Mouse (Mus musculus) neural tube, embryonic 11.5 days (tissue): ENCODE results near the gene Kcnab1. TPM values are rescaled to one million over a fixed set of nuclear protein-coding genes. Genes with fewer than 3 reads are reported as not detected.
A peak's percentile ranks its signal among the peaks of the same experiment; 100 is the strongest.

ENCODE experiments used
- ATAC-seq: fragments of 200-750 bp; cut with Nextera tagmentation; 2 replicates; pipeline ENCODE4 v1.8.0; 2017; ENCODE audit warnings: moderate number of reproducible peaks, mild to moderate bottlenecking, moderate TSS enrichment, moderate library complexity; ENCODE audit not compliant: insufficient read depth, low FRiP score, low TSS enrichment
- DNase-seq: peaks from one replicate; pipeline ENCODE4 v3.0.0-alpha.2; 2015; ENCODE audit warnings: low spot score
- H3K27ac ChIP-seq: fragments of 300-500 bp; sonication (generic); 2 replicates; pipeline ENCODE4 v1.5.1; 2014; ENCODE audit warnings: low read depth, mild to moderate bottlenecking, low read length
- H3K27me3 ChIP-seq: fragments of 300-500 bp; sonication (generic); 2 replicates; pipeline ENCODE4 v1.6.1; 2014; ENCODE audit warnings: mild to moderate bottlenecking, low read length, mixed read lengths; ENCODE audit not compliant: control insufficient read depth, insufficient read depth
- H3K36me3 ChIP-seq: fragments of 300-500 bp; sonication (generic); 2 replicates; pipeline ENCODE4 v1.6.1; 2014; ENCODE audit warnings: mild to moderate bottlenecking, low read length, moderate library complexity, mixed read lengths; ENCODE audit not compliant: control insufficient read depth, insufficient read depth
- H3K4me1 ChIP-seq: fragments of 300-500 bp; sonication (generic); 2 replicates; pipeline ENCODE4 v1.6.1; 2014; ENCODE audit warnings: low read length, mixed read lengths; ENCODE audit not compliant: control insufficient read depth, insufficient read depth
- H3K4me2 ChIP-seq: fragments of 300-500 bp; sonication (generic); 2 replicates; pipeline ENCODE4 v1.6.1; 2014; ENCODE audit warnings: low read depth, mild to moderate bottlenecking, moderate library complexity
- H3K4me3 ChIP-seq: fragments of 300-500 bp; sonication (generic); 2 replicates; pipeline ENCODE4 v1.5.1; 2014; ENCODE audit warnings: low read depth, low read length
- H3K9ac ChIP-seq: fragments of 300-500 bp; sonication (generic); 2 replicates; pipeline ENCODE4 v1.6.1; 2014; ENCODE audit warnings: mild to moderate bottlenecking, low read length
- H3K9me3 ChIP-seq: fragments of 300-500 bp; sonication (generic); 2 replicates; pipeline ENCODE4 v1.6.1; 2016; ENCODE audit warnings: low read length; ENCODE audit not compliant: control insufficient read depth
- WGBS: fragments of 180-500 bp; shearing (Covaris S2); extraction: QIAGEN DNeasy Blood & Tissue Kit; methylation state at CpG from one replicate; pipeline ENCODE4 v1.1.7; 2014; 5-methylcytosine and 5-hydroxymethylcytosine counted together
- polyA plus RNA-seq: library from polyadenylated mRNA; unstranded; fragments of >200 nt; fragmentation: Nextera tagmentation; extraction: Ambion mirVana; gene quantifications from 2 replicates; pipeline ENCODE4 v1.2.1, GENCODE M21; 2014

The Kcnab1 gene
- polyA plus RNA-seq, 1 experiment from 2014 or later = 7.7 TPM

DNA sequence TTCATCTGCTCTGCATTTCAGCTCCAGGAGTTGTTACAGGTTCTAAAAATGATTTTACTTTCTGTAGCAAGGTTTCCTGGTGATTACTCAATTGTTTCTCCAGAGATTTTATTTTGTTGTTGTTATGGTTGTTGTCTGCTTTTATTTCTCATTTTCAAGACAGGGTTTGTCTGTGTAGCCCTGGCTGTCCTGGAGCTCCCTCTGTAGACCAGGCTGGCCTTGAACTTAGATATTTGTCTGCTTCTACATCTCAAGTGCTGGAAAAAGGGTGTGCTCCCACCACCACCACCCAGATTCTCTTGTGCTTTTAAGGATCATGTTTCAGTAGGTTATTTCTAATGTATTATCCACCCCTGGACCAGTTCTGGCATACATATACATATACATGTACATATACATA lies 207.6 kb downstream of the Kcnab1 start:
- H3K4me1 ChIP-seq = no peaks in the 10 kb centered on the region
- no peak overlapping the region for H3K27ac ChIP-seq
- no peaks in the 10 kb centered on the region for H3K27me3 ChIP-seq
- H3K4me3 ChIP-seq = no peak overlapping the region
- no peak overlapping the region for H3K4me2 ChIP-seq
- no peaks in the 10 kb centered on the region for H3K9me3 ChIP-seq
- no peak for ATAC-seq
- no peaks in the 10 kb centered on the region for H3K36me3 ChIP-seq
- H3K9ac ChIP-seq = no peak overlapping the region
- no peak for DNase-seq

DNA sequence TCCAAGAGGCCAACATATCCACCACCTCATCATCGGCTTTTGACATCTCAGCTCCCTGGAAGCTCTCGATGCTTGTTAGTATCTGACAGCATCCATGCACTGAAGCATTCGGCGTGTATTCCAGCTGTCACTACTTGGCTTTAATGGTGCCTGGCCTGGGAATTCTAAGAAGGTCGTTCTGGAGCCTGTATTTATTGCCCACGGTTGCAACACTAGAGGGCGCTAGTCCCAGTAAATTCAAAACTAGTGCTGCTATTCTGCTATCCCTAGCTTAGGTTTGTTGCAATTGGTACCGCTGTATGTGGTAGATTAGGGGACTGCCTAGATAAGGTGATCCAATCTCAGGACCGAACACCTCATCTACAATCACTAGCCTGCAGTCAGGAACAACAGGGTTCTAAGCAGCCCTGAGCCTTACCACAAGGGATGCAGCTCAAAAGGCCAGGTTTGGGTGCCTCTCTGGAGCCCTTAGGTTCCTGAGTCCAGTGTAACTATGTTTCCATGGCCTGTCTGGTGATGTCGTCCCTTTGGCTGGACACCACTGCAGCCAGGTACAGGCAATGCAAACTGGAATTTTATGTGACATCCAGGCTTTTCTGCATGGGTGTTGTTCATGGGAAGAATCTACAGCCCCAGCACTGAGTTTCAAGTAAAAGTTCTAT lies 208.8 kb downstream of the Kcnab1 start:
- no peaks in the 10 kb centered on the region for H3K27me3 ChIP-seq
- no peaks in the 10 kb centered on the region for H3K36me3 ChIP-seq
- H3K9me3 ChIP-seq = no peaks in the 10 kb centered on the region
- no peaks in the 10 kb centered on the region for H3K4me1 ChIP-seq
- no peak overlapping the region for H3K4me3 ChIP-seq
- 43% methylated on average over 10 of the region's 10 CpGs for WGBS
- peak; percentile 65 for DNase-seq
- no peak overlapping the region for H3K9ac ChIP-seq
- no peak overlapping the region for H3K27ac ChIP-seq
- no peak overlapping the region for H3K4me2 ChIP-seq
- peak; percentile 58; the same call in 1 of the 2 replicates for ATAC-seq

DNA sequence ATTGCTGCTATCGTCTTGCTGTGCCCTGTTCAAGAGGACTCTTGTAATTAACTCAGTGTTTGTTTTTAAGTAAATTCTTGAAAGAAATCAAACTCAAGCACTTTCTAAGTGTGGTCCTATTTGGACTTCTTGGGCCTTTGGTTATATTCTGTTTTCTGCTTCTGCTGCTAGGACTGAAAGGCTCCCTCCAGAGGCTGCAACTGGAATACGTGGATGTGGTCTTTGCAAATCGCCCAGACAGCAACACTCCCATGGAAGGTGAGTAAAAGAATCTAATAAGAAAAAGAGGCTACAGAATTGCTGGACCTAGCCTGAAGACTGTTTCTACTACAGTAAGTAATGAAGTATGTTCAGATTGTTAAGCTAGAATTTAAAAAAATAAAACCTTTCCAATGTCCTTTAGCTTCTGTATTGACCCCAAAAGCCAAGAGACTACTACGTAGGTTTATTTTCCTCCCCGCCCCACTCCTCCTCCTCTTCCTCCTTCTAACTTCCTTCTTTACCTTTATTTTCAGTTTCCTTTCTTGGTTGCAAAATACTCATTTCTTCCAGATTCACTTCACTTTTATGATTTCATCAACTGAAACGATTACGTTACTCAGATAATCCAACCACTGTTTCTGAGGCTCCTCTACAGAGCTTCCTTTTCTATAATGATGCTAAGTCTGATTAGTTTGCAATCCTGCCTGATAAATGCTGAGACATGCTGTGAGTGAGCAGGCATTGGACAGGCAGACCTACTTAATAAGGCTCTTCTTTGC lies 210.2 kb downstream of the Kcnab1 start:
- Histone ChIP-seq H3K9ac (no peak overlapping the region), H3K27me3 (no peaks in the 10 kb centered on the region), H3K36me3 (no peaks in the 10 kb centered on the region), H3K27ac (no peak overlapping the region), H3K4me3 (no peak overlapping the region), H3K4me2 (no peak overlapping the region), H3K9me3 (no peaks in the 10 kb centered on the region), H3K4me1 (no peaks in the 10 kb centered on the region)
- DNase-seq (no peak), ATAC-seq (no peak)
- WGBS = 72% methylated on average over 7 of the region's 7 CpGs

DNA sequence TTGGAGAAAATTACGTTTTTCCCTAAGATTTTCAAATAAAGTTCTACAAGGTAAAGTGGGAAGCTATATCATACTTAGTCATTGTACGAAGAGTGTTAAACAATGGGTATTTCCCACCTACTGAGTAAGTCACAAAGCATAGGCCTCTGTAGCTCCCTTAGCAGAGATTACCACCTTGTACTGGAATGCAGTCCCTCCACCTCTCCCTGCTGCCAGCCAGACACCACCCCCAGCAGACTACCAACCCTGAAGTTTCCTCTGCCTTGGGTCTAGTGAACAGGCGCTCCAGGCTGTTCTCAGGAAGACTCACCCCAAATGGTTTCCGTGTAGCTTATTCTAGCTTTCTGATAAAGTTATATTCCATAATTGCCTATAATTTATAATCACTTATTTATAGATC lies 211.8 kb downstream of the Kcnab1 start:
- whole genome bisulfite sequencing = 89% methylated on average over 4 of the region's 4 CpGs
- no peak overlapping the region for H3K4me2 ChIP-seq

DNA sequence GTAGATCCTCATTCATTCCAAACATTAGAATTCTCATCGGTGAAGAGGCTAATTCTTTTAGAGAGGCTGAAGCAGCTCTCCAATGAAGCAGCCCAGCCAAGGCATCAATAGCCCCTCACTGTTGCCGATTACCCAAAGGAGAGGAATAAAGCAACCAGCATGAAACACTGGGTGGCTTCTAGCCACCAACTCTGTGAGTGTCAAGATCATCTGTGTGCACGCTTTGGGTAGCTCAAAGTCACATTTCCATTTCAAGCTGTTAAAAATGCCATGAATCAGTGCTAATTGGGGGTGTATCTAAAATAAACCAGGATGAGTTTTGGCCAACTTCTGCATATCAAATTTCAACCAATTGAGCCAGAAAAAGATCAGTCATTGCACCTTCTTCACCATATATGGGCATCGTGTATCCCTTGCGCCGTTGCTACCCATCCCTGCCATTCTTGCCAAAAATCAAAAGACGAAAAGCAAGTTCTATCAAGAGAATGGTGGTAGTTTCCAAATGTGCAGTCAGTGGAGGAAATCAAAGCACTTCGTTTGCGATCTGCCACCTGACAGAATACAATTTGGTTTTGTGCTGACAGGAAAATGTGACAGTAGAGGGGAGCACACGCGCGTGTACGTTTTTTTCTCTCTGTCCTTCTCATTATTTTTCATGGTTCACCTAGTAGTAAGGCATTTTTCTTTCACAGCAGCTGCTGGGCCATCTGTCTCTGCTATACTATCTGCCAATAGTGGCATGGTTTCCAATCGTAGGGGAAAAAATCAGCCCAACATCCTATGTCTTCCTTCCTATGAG lies 213.0 kb downstream of the Kcnab1 start:
- Histone ChIP-seq H3K4me2 (no peak overlapping the region), H3K4me3 (no peak overlapping the region), H3K9me3 (no peaks in the 10 kb centered on the region), H3K27ac (no peak overlapping the region), H3K27me3 (no peaks in the 10 kb centered on the region), H3K4me1 (no peaks in the 10 kb centered on the region), H3K36me3 (no peaks in the 10 kb centered on the region), H3K9ac (no peak overlapping the region)
- no peak for ATAC-seq
- WGBS = 90% methylated on average over 14 of the region's 14 CpGs
- DNase-seq = no peak

More for the DNA sequence above, 211.8 kb downstream of the Kcnab1 start:
- no peak overlapping the region for H3K27ac ChIP-seq
- no peak for ATAC-seq
- H3K9me3 ChIP-seq = no peaks in the 10 kb centered on the region
- no peaks in the 10 kb centered on the region for H3K27me3 ChIP-seq
- no peaks in the 10 kb centered on the region for H3K36me3 ChIP-seq
- H3K4me1 ChIP-seq = no peaks in the 10 kb centered on the region
- no peak overlapping the region for H3K4me3 ChIP-seq
- no peak overlapping the region for H3K9ac ChIP-seq
- DNase-seq = no peak

DNA sequence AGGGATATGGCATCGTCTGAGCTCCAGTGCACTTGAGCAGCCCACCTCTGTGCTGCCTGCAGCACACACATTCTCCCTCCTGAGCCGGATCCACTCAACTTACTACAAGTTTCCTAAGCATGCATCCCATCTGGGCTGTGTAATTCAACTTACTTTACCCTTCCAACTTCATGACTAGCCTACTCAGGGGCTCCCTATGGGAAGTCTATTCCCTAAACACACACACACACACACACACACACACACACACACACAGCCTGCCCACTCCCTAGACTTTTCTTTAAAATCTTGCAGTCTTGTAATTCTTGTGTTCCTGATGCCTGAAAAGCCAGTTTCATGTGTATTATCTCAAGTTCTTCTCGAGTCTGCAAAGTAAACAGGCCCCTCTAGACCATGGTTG lies 216.1 kb downstream of the Kcnab1 start:
- no peak overlapping the region for H3K4me3 ChIP-seq
- ATAC-seq (no peak), DNase-seq (no peak)
- H3K4me2 ChIP-seq = no peak overlapping the region
- no peaks in the 10 kb centered on the region for H3K9me3 ChIP-seq
- WGBS = 77% methylated on average over 3 of the region's 3 CpGs
- no peaks in the 10 kb centered on the region for H3K4me1 ChIP-seq
- H3K27me3 ChIP-seq = no peaks in the 10 kb centered on the region
- no peak overlapping the region for H3K27ac ChIP-seq
- no peak overlapping the region for H3K9ac ChIP-seq
- no peaks in the 10 kb centered on the region for H3K36me3 ChIP-seq

DNA sequence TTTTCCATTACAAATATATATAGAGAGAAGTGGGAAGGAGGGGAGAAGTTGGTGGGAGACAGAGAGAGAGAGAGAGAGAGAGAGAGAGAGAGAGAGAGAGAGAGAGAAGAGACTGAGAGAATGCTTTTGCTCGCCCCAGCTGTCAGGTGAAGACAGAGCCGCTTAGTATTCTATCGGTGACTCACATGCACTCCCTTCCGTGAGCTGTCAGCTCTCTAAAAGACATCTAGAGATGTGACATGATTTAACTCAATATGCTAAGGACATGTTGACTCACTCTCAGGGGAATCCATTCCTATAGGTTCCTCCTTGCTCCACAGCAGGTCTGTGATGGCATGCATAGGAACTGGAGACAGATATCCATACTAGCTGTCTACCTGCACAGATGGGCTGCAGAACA lies 219.6 kb downstream of the Kcnab1 start:
- no peak for ATAC-seq
- Histone ChIP-seq H3K27me3 (no peaks in the 10 kb centered on the region), H3K27ac (no peak overlapping the region), H3K9ac (no peak overlapping the region), H3K36me3 (no peaks in the 10 kb centered on the region), H3K4me1 (no peaks in the 10 kb centered on the region), H3K9me3 (no peaks in the 10 kb centered on the region), H3K4me2 (no peak overlapping the region), H3K4me3 (no peak overlapping the region)
- no peak for DNase-seq
- 86% methylated on average over 4 of the region's 4 CpGs for WGBS

DNA sequence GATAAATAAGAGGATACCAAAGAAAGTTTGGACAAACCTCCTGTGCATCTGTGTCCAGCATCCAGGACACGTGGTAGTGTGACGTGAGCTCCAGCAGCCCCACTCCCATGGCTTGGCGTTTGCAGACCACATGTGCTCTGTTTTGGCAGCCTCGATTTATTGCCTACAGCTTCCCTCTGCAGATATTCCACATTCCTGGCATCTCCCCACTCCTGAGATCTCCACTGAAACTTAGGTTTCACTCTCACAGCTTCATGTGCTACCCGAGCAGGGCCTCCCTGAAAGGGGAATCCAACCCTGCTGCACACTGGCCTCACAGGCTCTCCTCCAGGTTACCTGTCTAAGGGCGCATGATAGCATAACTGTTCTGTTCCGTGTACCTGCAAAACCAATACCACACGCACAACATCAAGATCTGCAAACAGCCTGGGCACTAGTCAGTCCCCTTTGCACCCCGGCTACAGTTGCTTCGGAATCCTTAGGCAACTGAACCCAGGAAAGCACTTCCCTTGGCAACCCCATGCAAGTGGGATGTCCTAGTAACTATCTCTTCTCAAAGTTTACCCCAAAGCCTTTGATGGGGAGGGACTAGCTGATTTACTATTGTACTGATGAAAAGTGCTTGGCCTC lies 228.8 kb downstream of the Kcnab1 start:
- DNase-seq (no peak), ATAC-seq (no peak)
- H3K27ac ChIP-seq = no peak overlapping the region
- no peaks in the 10 kb centered on the region for H3K9me3 ChIP-seq
- H3K27me3 ChIP-seq = no peaks in the 10 kb centered on the region
- 67% methylated on average over 10 of the region's 10 CpGs for WGBS
- no peak overlapping the region for H3K9ac ChIP-seq
- H3K36me3 ChIP-seq = no peaks in the 10 kb centered on the region
- no peak overlapping the region for H3K4me2 ChIP-seq
- no peak overlapping the region for H3K4me3 ChIP-seq
- H3K4me1 ChIP-seq = no peaks in the 10 kb centered on the region
